Mouse (Mus musculus) MEL (cell line): ENCODE results near the gene Vgf. TPM values are rescaled to one million over a fixed set of nuclear protein-coding genes. Genes with fewer than 3 reads are reported as not detected.
A peak's percentile ranks its signal among the peaks of the same experiment; 100 is the strongest.

Experiments
- DNase-seq: peaks from one replicate; pipeline ENCODE4 v3.0.0; 2011; ENCODE audit warnings: low read depth, low spot score
- H3K27ac ChIP-seq: 2 replicates; pipeline ENCODE4 v1.5.1; 2012; ENCODE audit warnings: low read depth, mild to moderate bottlenecking, control low read depth, low read length, moderate library complexity; ENCODE audit not compliant: control insufficient read depth
- H3K27me3 ChIP-seq, 2 experiments: fragments of 150-350 bp in 1 of 2; sonication (generic) in 1 of 2; 2 replicates each; pipeline ENCODE4 v1.6.1; 2012; ENCODE audit warnings: low read length in 2 of 2, mild to moderate bottlenecking in 2 of 2, improper control_type of control experiment in 1 of 2, moderate library complexity in 1 of 2; ENCODE audit not compliant: insufficient read depth in 2 of 2, control insufficient read depth in 1 of 2
- H3K36me3 ChIP-seq, 2 experiments: 2 replicates each; pipeline ENCODE4 v1.6.1; 2012 to 2014; ENCODE audit warnings: low read length in 2 of 2, improper control_type of control experiment in 1 of 2, inconsistent platforms in 1 of 2, mild to moderate bottlenecking in 1 of 2; ENCODE audit not compliant: insufficient read depth in 2 of 2, control insufficient read depth in 1 of 2
- H3K4me1 ChIP-seq, 2 experiments: fragments of 150-350 bp in 1 of 2; sonication (generic) in 1 of 2; 2 replicates each; pipeline ENCODE4 v1.6.1; 2012; ENCODE audit warnings: low read length in 2 of 2, improper control_type of control experiment in 1 of 2, mild to moderate bottlenecking in 1 of 2; ENCODE audit not compliant: insufficient read depth in 2 of 2, control insufficient read depth in 1 of 2
- H3K4me3 ChIP-seq, 2 experiments: fragments of 150-350 bp in 1 of 2; sonication (generic) in 1 of 2; 2 replicates each; pipeline ENCODE4 v1.5.1; 2012; ENCODE audit warnings: low read depth in 2 of 2, low read length in 2 of 2, mild to moderate bottlenecking in 2 of 2, moderate library complexity in 2 of 2, control low read depth in 1 of 2, improper control_type of control experiment in 1 of 2; ENCODE audit not compliant: control insufficient read depth in 1 of 2, insufficient read depth in 1 of 2
- H3K79me2 ChIP-seq: 2 replicates; pipeline ENCODE4 v1.6.1; 2012; ENCODE audit warnings: mild to moderate bottlenecking, low read length, moderate library complexity; ENCODE audit not compliant: control insufficient read depth, poor library complexity, insufficient read depth
- H3K9ac ChIP-seq: 2 replicates; pipeline ENCODE4 v1.6.1; 2012; ENCODE audit warnings: low read depth, mild to moderate bottlenecking, control low read depth, low read length, moderate library complexity; ENCODE audit not compliant: control insufficient read depth, poor library complexity, severe bottlenecking
- H3K9me3 ChIP-seq: fragments of 150-350 bp; sonication (generic); replicated peaks from 2 replicates; pipeline ENCODE4 v1.6.1; 2012; ENCODE audit warnings: mild to moderate bottlenecking, low read length, improper control_type of control experiment, moderate library complexity; ENCODE audit not compliant: insufficient read depth
- CHD2 ChIP-seq: IDR thresholded peaks from 2 replicates; pipeline ENCODE4 v1.6.1; 2011; ENCODE audit warnings: low read length, improper control_type of control experiment
- CTCF ChIP-seq, 3 experiments: IDR thresholded peaks in 2 of 3; conservative IDR thresholded peaks in 1 of 3; 2 replicates each; pipeline ENCODE4 v1.5.1; 2011 to 2012; ENCODE audit warnings: low read length in 3 of 3, low read depth in 2 of 3, mild to moderate bottlenecking in 2 of 3, improper control_type of control experiment in 1 of 3, inconsistent platforms in 1 of 3, mixed read lengths in 1 of 3, moderate library complexity in 1 of 3; ENCODE audit not compliant: control insufficient read depth in 1 of 3, insufficient read depth in 1 of 3, poor library complexity in 1 of 3, severe bottlenecking in 1 of 3
- ELF1 ChIP-seq: IDR thresholded peaks from 2 replicates; pipeline ENCODE4 v1.6.1; 2014; ENCODE audit warnings: low read depth, mild to moderate bottlenecking, inconsistent platforms, low read length, improper control_type of control experiment, moderate library complexity
- GATA1 ChIP-seq: IDR thresholded peaks from 2 replicates; pipeline ENCODE4 v1.6.1; 2011; ENCODE audit warnings: low read depth, low read length, improper control_type of control experiment
- MAZ ChIP-seq: IDR thresholded peaks from 2 replicates; pipeline ENCODE4 v1.6.1; 2012; ENCODE audit warnings: low read depth, mild to moderate bottlenecking, inconsistent platforms, low read length, improper control_type of control experiment
- MYB ChIP-seq: IDR thresholded peaks from 2 replicates; pipeline ENCODE4 v1.6.1; 2011; ENCODE audit warnings: mild to moderate bottlenecking, low read depth, low read length, improper control_type of control experiment
- MYC ChIP-seq: IDR thresholded peaks from 2 replicates; pipeline ENCODE4 v1.6.1; 2011; ENCODE audit warnings: low read depth, mild to moderate bottlenecking, low read length, improper control_type of control experiment, moderate library complexity
- NELFE ChIP-seq: IDR thresholded peaks from 2 replicates; pipeline ENCODE4 v1.6.1; 2011; ENCODE audit warnings: low read depth, low read length, improper control_type of control experiment
- NRF1 ChIP-seq: IDR thresholded peaks from 2 replicates; pipeline ENCODE4 v1.6.1; 2014; ENCODE audit warnings: low read depth, mild to moderate bottlenecking, inconsistent platforms, low read length, improper control_type of control experiment, moderate library complexity; ENCODE audit not compliant: poor library complexity, insufficient read depth, severe bottlenecking
- POLR2A ChIP-seq, 2 experiments: IDR thresholded peaks; 2 replicates each; pipeline ENCODE4 v1.6.1; 2011 to 2012; ENCODE audit warnings: low read length in 2 of 2, mild to moderate bottlenecking in 2 of 2, control low read depth in 1 of 2, improper control_type of control experiment in 1 of 2, low read depth in 1 of 2, moderate library complexity in 1 of 2; ENCODE audit not compliant: control insufficient read depth in 1 of 2, insufficient read depth in 1 of 2, poor library complexity in 1 of 2
- RCOR1 ChIP-seq: IDR thresholded peaks from 2 replicates; pipeline ENCODE4 v1.6.1; 2012; ENCODE audit warnings: low read depth, mild to moderate bottlenecking, inconsistent platforms, low read length, improper control_type of control experiment
- TBP ChIP-seq: IDR thresholded peaks from 2 replicates; pipeline ENCODE4 v1.8.0; 2011; ENCODE audit warnings: low read depth, low read length, improper control_type of control experiment
- UBTF ChIP-seq: IDR thresholded peaks from 2 replicates; pipeline ENCODE4 v1.6.1; 2012; ENCODE audit warnings: low read depth, mild to moderate bottlenecking, inconsistent platforms, low read length, improper control_type of control experiment, moderate library complexity, borderline replicate concordance; ENCODE audit not compliant: insufficient read depth
- ZKSCAN1 ChIP-seq: IDR thresholded peaks from 2 replicates; pipeline ENCODE4 v1.6.1; 2012; ENCODE audit warnings: low read depth, mild to moderate bottlenecking, inconsistent platforms, low read length, improper control_type of control experiment, moderate library complexity
- ZMIZ1 ChIP-seq: IDR thresholded peaks from 2 replicates; pipeline ENCODE4 v1.6.1; 2012; ENCODE audit warnings: low read depth, mild to moderate bottlenecking, inconsistent platforms, low read length, improper control_type of control experiment, moderate library complexity
- polyA plus RNA-seq, 2 experiments: library from polyadenylated mRNA; stranded (reverse) in 1 of 2; unstranded in 1 of 2; fragments of >175 nt in 1 of 2; fragments of >200 nt in 1 of 2; gene quantifications; 2 replicates each; pipeline versions ENCODE4 v1.2.1 to v1.2.4; 2012; ENCODE audit warnings: low replicate concordance in 2 of 2, low read depth in 1 of 2; ENCODE audit not compliant: insufficient read length in 2 of 2, insufficient read depth in 1 of 2, missing spikeins in 1 of 2
- total RNA-seq: library from RNA; depleted of rRNA; stranded (reverse); fragments of 300-350 nt; gene quantifications from 2 replicates; pipeline ENCODE4 v1.2.3, GENCODE M21; 2012

Gene Vgf
- total and polyA plus RNA-seq, 3 experiments = 0.42 to 1.4 TPM; not detected in 1

GRCm38 (mm10) chr5:137041442-137041841, 15.2 kb downstream of the Vgf start:
- H3K4me1 ChIP-seq = peaks cover 0 to 8% of the 10 kb centered on the region in 2 experiments; a peak in 2 of 4 replicates
- H3K9me3 ChIP-seq = no peaks in the 10 kb centered on the region
- TF ChIP-seq UBTF = no peak
- no peak for TF ChIP-seq TBP
- no peak for TF ChIP-seq ELF1
- no peak for TF ChIP-seq CHD2
- TF ChIP-seq ZKSCAN1 = no peak
- no peak for TF ChIP-seq GATA1
- no peak for TF ChIP-seq RCOR1
- TF ChIP-seq MYC = no peak
- TF ChIP-seq POLR2A (IDR thresholded peaks at IDR 0.05; ENCODE audit: control insufficient read depth in 1 of 2, insufficient read depth in 1 of 2, low read depth in 1 of 2, low read length in 2 of 2, poor library complexity in 1 of 2) = no peak
- TF ChIP-seq MAZ = no peak
- TF ChIP-seq NELFE = no peak
- no peak for TF ChIP-seq ZMIZ1
- TF ChIP-seq MYB = no peak
- DNase-seq = no peak
- no peaks in the 10 kb centered on the region for H3K27me3 ChIP-seq
- H3K27ac ChIP-seq = no peak overlapping the region
- no peak overlapping the region for H3K4me3 ChIP-seq
- no peak overlapping the region for H3K9ac ChIP-seq
- peaks cover 14% of the 10 kb centered on the region for H3K79me2 ChIP-seq
- H3K36me3 ChIP-seq = peaks cover 2 to 3% of the 10 kb centered on the region in 2 experiments; a peak in 2 of 4 replicates

- TF ChIP-seq NRF1 = no peak
- peak; percentile 88 for TF ChIP-seq ZKSCAN1
- TF ChIP-seq CTCF (IDR thresholded peaks at IDR 0.05 in 2 of 3, conservative IDR thresholded peaks at IDR 0.05 in 1 of 3; ENCODE audit: control insufficient read depth in 1 of 3, insufficient read depth in 1 of 3, low read depth in 2 of 3, low read length in 3 of 3, poor library complexity in 1 of 3, severe bottlenecking in 1 of 3) = no peak
- TF ChIP-seq, all 39 proteins: peak for 1
- Histone ChIP-seq H3K4me1 (peaks cover 0 to 10% of the 10 kb centered on the region in 2 experiments), H3K79me2 (peaks cover 14% of the 10 kb centered on the region), H3K4me3 (no peak overlapping the region), H3K9me3 (no peaks in the 10 kb centered on the region), H3K9ac (no peak overlapping the region), H3K36me3 (peaks cover 2 to 3% of the 10 kb centered on the region in 2 experiments; a peak in 1 of 4 replicates), H3K27me3 (no peaks in the 10 kb centered on the region), H3K27ac (no peak overlapping the region)
- DNase-seq = no peak
Observed at GRCm38 (mm10) chr5:137043997-137044396, 17.8 kb downstream of the Vgf start.
